ENCODE assay signal across 22 mouse cellular contexts in the genomic region with DNA sequence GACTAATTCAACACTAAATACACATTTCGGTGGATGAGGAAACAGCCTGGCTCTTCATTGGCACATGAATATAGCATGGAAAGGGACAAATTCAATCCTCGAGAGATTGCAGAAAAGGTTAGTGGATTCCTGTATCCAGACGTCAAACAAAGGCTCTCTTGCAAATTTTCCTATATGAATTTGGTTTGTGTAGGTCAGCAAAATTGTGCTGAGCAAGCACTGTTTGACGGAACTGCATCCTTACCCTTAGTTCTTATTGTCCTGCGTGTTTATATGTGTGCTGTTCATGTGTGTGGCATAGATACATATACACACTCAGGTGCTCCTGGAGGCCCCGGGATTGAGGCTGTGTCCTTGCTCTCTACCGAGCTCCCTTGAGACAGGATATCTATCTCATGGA.
"Had no signal": no experiment of that assay in that cellular context is flagged by ENCODE, and none has a peak within 500 bp of the region (broad histone marks: within the 10 kb centered on the region; RNA-seq: fewer than 3 reads in every experiment).

No protein-coding gene starts in this region.

- H3K27me3 ChIP-seq: liver, embryonic 15.5 days; lung, embryonic 15.5 days; midbrain, embryonic 13.5 days; midbrain, embryonic 15.5 days; neural tube, embryonic 13.5 days; neural tube, embryonic 15.5 days; stomach, embryonic 15.5 days had no signal

- H3K4me3 ChIP-seq: liver, embryonic 15.5 days; lung, embryonic 15.5 days; megakaryocyte, embryonic 14.5 days; midbrain, embryonic 13.5 days; midbrain, embryonic 15.5 days; myocyte; neural tube, embryonic 13.5 days; neural tube, embryonic 15.5 days; stomach, embryonic 15.5 days had no signal

- H3K9ac ChIP-seq: liver, embryonic 15.5 days; liver, postnatal 0 days; lung, embryonic 15.5 days; midbrain, embryonic 13.5 days; midbrain, embryonic 15.5 days; neural tube, embryonic 13.5 days; neural tube, embryonic 15.5 days; stomach, embryonic 15.5 days had no signal

- DNase-seq: liver, postnatal 0 days; lung, adult 2 months; lung, postnatal 14 days; lung, postnatal 36 days; retina, postnatal 1 day; right cerebral cortex, adult 18-20 months; right cerebral cortex, postnatal 25 days; right cerebral cortex, postnatal 4 days; thymus, adult 18-20 months; thymus, postnatal 14 days; thymus, postnatal 36 days had no signal

- ATAC-seq: liver, postnatal 0 days; midbrain, embryonic 13.5 days; midbrain, embryonic 15.5 days had no signal

- H3K4me2 ChIP-seq: liver, embryonic 15.5 days; lung, embryonic 15.5 days; midbrain, embryonic 11.5 days; midbrain, embryonic 13.5 days; midbrain, embryonic 15.5 days; neural tube, embryonic 13.5 days; neural tube, embryonic 15.5 days; stomach, embryonic 15.5 days had no signal

- H3K9me3 ChIP-seq: liver, embryonic 15.5 days; lung, embryonic 15.5 days; midbrain, embryonic 13.5 days; midbrain, embryonic 15.5 days; neural tube, embryonic 13.5 days; neural tube, embryonic 15.5 days; stomach, embryonic 15.5 days had no signal

- H3K27ac ChIP-seq: liver, embryonic 15.5 days; lung, embryonic 15.5 days; macrophage; midbrain, embryonic 13.5 days; midbrain, embryonic 15.5 days; neural tube, embryonic 13.5 days; neural tube, embryonic 15.5 days; stomach, embryonic 15.5 days had no signal

- H3K4me1 ChIP-seq: lung, embryonic 15.5 days; stomach, embryonic 15.5 days had no signal

- H3K36me3 ChIP-seq: liver, embryonic 15.5 days; lung, embryonic 15.5 days; midbrain, embryonic 13.5 days; midbrain, embryonic 15.5 days; neural tube, embryonic 13.5 days; neural tube, embryonic 15.5 days; stomach, embryonic 15.5 days had no signal
